Mouse (Mus musculus): ENCODE data around the gene Fhdc1. TPM values are rescaled to one million over a fixed set of nuclear protein-coding genes. Genes with fewer than 3 reads are reported as not detected.
A peak's percentile ranks its signal among the peaks of the same experiment; 100 is the strongest.

The Fhdc1 gene
- polyA plus RNA-seq, 1 experiment = 0.46 TPM

- H3K4me3 ChIP-seq (ENCODE audit: insufficient read depth, low read length) = no peak overlapping the region
- H3K4me1 ChIP-seq (ENCODE audit: control insufficient read depth, insufficient read depth, low read length) = 0 out of 2 replicates have a peak, but pooled peaks cover under 1% of the 10 kb centered on the region
- H3K27ac ChIP-seq (ENCODE audit: insufficient read depth, low read depth, low read length) = no peak overlapping the region
- TF ChIP-seq POLR2A (IDR thresholded peaks at IDR 0.05; ENCODE audit: borderline replicate concordance, low read depth, low read length) = no peak
- no peak for TF ChIP-seq CTCF (IDR thresholded peaks at IDR 0.05; ENCODE audit: low read depth, low read length)
Measured at GRCm38 (mm10) chr3:84460952-84461351, 19.3 kb downstream of the Fhdc1 start.

DNA sequence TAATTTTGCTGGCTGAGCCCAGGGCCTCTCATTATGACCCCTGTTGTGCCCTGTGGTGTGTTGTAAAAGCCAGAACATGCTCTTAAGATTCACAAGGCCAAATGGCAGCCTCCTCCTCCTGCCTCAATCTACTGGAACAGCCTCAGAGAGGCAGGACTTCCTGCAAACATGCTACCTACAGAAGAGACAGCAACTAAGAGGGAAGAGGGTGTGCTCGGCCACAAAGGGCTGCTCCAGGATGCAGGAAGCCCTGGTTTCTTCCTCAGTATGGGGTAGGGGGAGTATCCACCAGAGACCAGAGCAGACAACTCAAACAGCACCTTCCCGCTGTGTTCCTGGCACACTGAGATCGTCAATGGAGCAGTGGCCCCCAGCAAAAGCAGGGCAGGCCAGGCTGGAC is 19.7 kb downstream of the Fhdc1 start:
- Histone ChIP-seq H3K4me3 (ENCODE audit: insufficient read depth, low read length) (no peak overlapping the region), H3K4me1 (ENCODE audit: control insufficient read depth, insufficient read depth, low read length) (0 out of 2 replicates have a peak, but pooled peaks cover 3% of the 10 kb centered on the region), H3K27ac (ENCODE audit: insufficient read depth, low read depth, low read length) (no peak overlapping the region)
- TF ChIP-seq POLR2A (IDR thresholded peaks at IDR 0.05; ENCODE audit: borderline replicate concordance, low read depth, low read length) = no peak
- TF ChIP-seq CTCF (IDR thresholded peaks at IDR 0.05; ENCODE audit: low read depth, low read length) = no peak

DNA sequence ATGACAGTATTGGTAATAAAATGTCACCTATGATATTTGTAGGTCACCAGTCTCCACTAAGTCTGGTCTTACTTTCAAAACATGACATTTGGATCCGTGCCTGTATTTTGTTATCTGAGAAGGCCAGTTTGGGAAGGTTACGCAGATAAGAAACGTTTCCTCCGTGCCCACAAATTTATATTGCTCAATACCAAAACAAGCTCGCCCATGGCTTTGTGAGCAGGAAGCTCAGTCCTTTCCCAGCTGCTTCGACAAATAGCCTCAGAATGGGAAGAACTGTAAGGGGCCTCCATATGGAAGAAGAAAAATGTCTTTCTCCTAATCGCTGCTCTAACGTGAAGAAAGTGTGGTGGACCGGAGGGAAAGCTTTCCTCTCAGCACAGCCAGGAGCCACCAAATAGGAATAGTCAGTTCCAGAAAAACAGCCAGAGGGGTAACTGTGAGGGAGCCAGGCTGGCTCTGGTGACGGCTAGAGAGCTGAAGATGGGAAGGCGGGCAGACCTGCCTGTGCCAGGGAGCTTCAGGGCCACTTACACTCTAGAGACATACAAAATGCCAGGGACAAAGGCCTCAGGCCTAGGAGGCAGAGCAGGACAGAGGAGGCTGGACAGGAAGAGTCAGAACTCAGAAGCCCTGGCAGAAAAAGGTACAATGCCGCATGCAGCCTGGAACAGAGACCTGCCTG is 24.4 kb downstream of the Fhdc1 start:
- no peak overlapping the region for H3K4me3 ChIP-seq (ENCODE audit: insufficient read depth, low read length)
- peaks cover 9% of the 10 kb centered on the region for H3K4me1 ChIP-seq (ENCODE audit: control insufficient read depth, insufficient read depth, low read length)
- no peak for TF ChIP-seq POLR2A (IDR thresholded peaks at IDR 0.05; ENCODE audit: borderline replicate concordance, low read depth, low read length)
- no peak for TF ChIP-seq CTCF (IDR thresholded peaks at IDR 0.05; ENCODE audit: low read depth, low read length)
- no peak overlapping the region for H3K27ac ChIP-seq (ENCODE audit: insufficient read depth, low read depth, low read length)

DNA sequence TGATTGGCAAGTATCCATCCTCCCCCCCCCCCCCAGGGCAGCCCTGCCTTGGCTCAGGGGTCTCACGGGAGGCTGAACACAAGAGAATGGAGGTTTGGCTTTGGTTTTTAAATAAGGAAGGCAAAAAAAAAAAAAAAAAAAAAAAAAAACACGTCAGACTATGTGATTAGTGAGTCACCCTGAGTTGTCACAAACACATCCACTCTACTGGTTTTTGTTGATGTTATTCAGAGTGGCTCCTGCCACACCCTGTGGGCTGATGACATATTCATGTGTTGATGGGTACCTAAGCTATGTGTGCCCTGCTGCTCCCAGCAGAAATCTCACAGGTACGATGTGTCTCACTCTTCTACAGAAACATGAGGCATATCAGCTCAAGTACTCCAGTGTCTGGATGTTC is 29.6 kb downstream of the Fhdc1 start:
- Histone ChIP-seq H3K4me1 (ENCODE audit: control insufficient read depth, insufficient read depth, low read length) (peaks cover 12% of the 10 kb centered on the region), H3K4me3 (ENCODE audit: insufficient read depth, low read length) (no peak overlapping the region), H3K27ac (ENCODE audit: insufficient read depth, low read depth, low read length) (no peak overlapping the region)
- TF ChIP-seq POLR2A (IDR thresholded peaks at IDR 0.05; ENCODE audit: borderline replicate concordance, low read depth, low read length) (no peak), CTCF (IDR thresholded peaks at IDR 0.05; ENCODE audit: low read depth, low read length) (no peak)

GRCm38 (mm10) chr3:84449015-84449414 is 31.2 kb downstream of the Fhdc1 start:
- no peak overlapping the region for H3K4me3 ChIP-seq (ENCODE audit: insufficient read depth, low read length)
- H3K4me1 ChIP-seq (ENCODE audit: control insufficient read depth, insufficient read depth, low read length) = peaks cover 12% of the 10 kb centered on the region
- TF ChIP-seq CTCF (IDR thresholded peaks at IDR 0.05; ENCODE audit: low read depth, low read length) = no peak
- TF ChIP-seq POLR2A (IDR thresholded peaks at IDR 0.05; ENCODE audit: borderline replicate concordance, low read depth, low read length) = no peak
- no peak overlapping the region for H3K27ac ChIP-seq (ENCODE audit: insufficient read depth, low read depth, low read length)

- H3K4me3 ChIP-seq (ENCODE audit: insufficient read depth, low read length) = no peak overlapping the region
- TF ChIP-seq POLR2A (IDR thresholded peaks at IDR 0.05; ENCODE audit: borderline replicate concordance, low read depth, low read length) = no peak
- TF ChIP-seq CTCF (IDR thresholded peaks at IDR 0.05; ENCODE audit: low read depth, low read length) = no peak
- peaks cover 21% of the 10 kb centered on the region for H3K4me1 ChIP-seq (ENCODE audit: control insufficient read depth, insufficient read depth, low read length)
- H3K27ac ChIP-seq (ENCODE audit: insufficient read depth, low read depth, low read length) = no peak overlapping the region
Measured at GRCm38 (mm10) chr3:84447803-84448202, 32.4 kb downstream of the Fhdc1 start.

DNA sequence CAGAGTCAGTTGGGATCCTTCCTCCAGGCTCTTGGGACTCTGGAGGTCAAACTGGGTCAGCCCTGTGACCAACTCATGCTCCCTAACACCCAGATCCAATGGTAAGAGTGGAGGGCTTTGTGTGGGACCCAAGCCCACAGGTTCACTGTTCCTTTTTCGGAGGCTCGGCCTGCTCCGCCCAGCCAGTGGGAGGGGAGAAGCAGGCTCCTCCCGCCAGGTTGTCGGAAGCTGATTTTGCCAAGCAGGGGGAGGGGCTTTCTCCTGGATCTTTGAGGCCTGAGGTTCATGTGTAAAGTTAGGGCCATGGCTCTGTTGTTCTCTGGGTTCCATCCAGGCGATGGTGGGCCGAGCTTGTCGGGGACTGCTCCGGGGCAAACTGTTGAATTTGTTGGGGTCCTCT is 34.4 kb downstream of the Fhdc1 start:
- peaks cover 26% of the 10 kb centered on the region for H3K4me1 ChIP-seq (ENCODE audit: control insufficient read depth, insufficient read depth, low read length)
- H3K27ac ChIP-seq (ENCODE audit: insufficient read depth, low read depth, low read length) = no peak overlapping the region
- TF ChIP-seq CTCF (IDR thresholded peaks at IDR 0.05; ENCODE audit: low read depth, low read length) (no peak), POLR2A (IDR thresholded peaks at IDR 0.05; ENCODE audit: borderline replicate concordance, low read depth, low read length) (no peak)
- H3K4me3 ChIP-seq (ENCODE audit: insufficient read depth, low read length) = no peak overlapping the region

DNA sequence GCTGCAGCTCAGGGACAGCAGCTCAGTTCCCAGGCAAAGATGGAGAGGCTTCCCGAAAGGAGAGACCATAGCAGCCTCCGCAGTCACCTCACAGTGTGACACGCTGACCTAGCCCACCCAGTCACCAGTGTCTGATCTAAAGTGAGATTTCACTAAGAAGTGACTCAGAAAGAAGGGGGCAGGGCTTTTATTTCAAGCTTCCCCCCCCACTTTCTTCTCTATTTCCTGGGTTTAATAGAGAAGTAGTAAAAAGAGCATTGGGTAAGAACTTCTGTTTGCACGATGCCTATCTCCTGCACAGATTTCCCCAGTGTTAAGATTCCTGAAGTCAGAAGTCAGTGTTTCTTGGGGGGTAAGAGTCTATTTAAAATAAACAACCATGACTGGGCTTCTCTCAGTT is 37.3 kb downstream of the Fhdc1 start:
- Histone ChIP-seq H3K27ac (ENCODE audit: insufficient read depth, low read depth, low read length) (peak overlapping the region; percentile 29; the same call in 1 of the 2 replicates), H3K4me1 (ENCODE audit: control insufficient read depth, insufficient read depth, low read length) (peaks cover 40% of the 10 kb centered on the region), H3K4me3 (ENCODE audit: insufficient read depth, low read length) (no peak overlapping the region)
- no peak for TF ChIP-seq CTCF (IDR thresholded peaks at IDR 0.05; ENCODE audit: low read depth, low read length)
- no peak for TF ChIP-seq POLR2A (IDR thresholded peaks at IDR 0.05; ENCODE audit: borderline replicate concordance, low read depth, low read length)

DNA sequence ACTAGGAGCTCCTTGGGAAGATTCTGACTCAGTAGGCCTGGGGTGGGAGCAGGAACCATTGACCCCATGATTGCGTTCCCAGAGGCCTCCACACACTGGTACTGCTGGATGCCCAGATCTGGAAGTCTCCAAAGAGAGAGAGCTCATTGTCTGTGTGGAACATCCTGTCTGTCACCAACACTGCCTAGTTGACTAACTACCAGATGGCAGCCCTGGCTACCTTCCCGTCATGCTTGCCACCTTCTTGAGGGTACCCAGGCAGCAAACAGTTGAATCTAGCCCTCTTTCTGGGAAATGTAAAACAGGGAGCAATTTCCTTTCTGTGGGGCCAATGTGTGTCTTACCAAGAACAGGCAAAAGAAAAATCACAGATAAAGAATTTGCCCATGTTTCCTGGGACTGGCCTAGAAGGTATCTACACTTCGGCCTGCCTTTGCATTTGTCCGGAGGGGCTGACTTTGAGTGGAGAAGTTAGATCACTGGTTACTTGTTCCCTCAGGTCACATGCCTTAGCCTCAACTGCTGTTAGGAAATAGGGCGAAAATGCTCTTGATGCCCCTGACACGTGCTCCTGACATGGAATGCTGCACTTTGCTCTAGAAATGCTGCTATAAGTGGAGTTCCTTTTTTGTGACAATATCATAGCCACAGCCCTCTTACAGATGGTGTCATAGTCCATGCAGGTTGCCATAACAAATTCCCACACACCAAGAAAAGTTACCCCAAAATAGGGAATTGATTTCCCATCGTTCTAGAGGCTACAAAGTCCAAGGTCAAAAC is 40.6 kb downstream of the Fhdc1 start:
- peak overlapping the region; percentile 24 for H3K27ac ChIP-seq (ENCODE audit: insufficient read depth, low read depth, low read length)
- no peak for TF ChIP-seq POLR2A (IDR thresholded peaks at IDR 0.05; ENCODE audit: borderline replicate concordance, low read depth, low read length)
- TF ChIP-seq CTCF (IDR thresholded peaks at IDR 0.05; ENCODE audit: low read depth, low read length) = no peak
- no peak overlapping the region for H3K4me3 ChIP-seq (ENCODE audit: insufficient read depth, low read length)

GRCm38 (mm10) chr3:84438840-84439239 is 41.4 kb downstream of the Fhdc1 start:
- TF ChIP-seq CTCF (IDR thresholded peaks at IDR 0.05; ENCODE audit: low read depth, low read length) (no peak), POLR2A (IDR thresholded peaks at IDR 0.05; ENCODE audit: borderline replicate concordance, low read depth, low read length) (no peak)

More for the DNA sequence above, 40.6 kb downstream of the Fhdc1 start:
- H3K4me1 ChIP-seq (ENCODE audit: control insufficient read depth, insufficient read depth, low read length) = peaks cover 50% of the 10 kb centered on the region

More at GRCm38 (mm10) chr3:84438840-84439239, 41.4 kb downstream of the Fhdc1 start:
- H3K4me3 ChIP-seq (ENCODE audit: insufficient read depth, low read length) = no peak overlapping the region
- H3K27ac ChIP-seq (ENCODE audit: insufficient read depth, low read depth, low read length) = no peak overlapping the region
- peaks cover 50% of the 10 kb centered on the region for H3K4me1 ChIP-seq (ENCODE audit: control insufficient read depth, insufficient read depth, low read length)

Data from bone marrow macrophage, adult 2 months (primary cell).